Mouse (Mus musculus): ENCODE data around the gene Ppp1r3g.

Gene Ppp1r3g

GRCm38 (mm10) chr13:35995231-35995630 lies 36.6 kb downstream of the Ppp1r3g start:
- DNase-seq (ENCODE audit: low spot score), result no peak

DNA sequence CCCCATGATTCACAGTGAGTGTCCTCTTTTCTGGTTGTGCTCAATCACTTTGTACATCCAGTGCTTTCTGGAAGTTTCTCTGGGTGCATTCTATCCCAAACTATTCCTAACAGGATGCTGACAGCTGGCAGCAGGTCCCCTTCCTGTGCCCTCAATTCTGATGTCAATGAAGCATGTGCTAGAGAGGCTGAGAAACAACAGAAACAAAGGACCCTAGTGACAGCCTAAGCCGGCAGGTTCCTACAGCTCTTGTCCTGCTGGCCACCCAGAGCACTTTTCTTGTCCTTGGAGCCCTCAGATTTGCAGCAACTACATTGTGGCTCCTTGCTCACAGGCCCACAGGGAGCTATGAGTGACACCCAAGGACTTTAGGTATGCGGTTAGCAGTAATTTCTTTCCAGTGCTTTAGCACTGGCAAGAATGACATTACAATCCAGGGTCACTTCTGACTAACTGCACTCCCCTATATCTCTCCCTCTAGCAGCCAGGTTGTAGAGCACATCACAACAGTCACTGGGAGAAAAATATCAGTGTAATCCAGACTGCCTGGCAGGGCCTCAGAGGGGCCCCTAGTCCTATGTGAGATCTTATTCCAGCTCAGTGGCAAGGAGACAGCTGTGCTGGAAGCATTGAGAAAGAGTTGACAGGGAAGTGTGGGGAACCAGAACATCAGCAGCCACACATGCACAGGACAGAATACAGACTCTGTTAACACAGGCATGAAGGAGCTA lies 37.2 kb downstream of the Ppp1r3g start:
- no peak for DNase-seq (ENCODE audit: low spot score)

- no peak for DNase-seq (ENCODE audit: low spot score)
Observed at GRCm38 (mm10) chr13:35997606-35998005, 39.0 kb downstream of the Ppp1r3g start.

DNA sequence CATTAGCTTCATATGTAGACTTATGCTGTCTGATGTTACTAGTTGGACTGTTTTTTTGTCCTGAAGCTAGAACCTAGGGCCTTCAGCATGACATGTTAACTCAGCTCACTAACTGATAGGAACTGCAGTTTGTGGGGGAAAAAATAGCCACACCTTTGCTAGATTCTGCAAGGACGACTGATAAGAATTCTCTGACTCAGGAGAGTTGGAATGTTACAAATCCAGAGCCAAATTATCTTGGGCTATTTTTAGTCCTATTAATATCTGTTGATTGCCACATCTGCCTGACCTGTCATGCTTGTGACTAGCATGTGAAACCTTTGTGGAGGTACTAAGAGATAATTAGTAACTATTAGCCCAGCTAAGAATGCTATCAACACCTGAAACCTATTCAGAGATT lies 42.2 kb downstream of the Ppp1r3g start:
- no peak for DNase-seq (ENCODE audit: low spot score)

DNA sequence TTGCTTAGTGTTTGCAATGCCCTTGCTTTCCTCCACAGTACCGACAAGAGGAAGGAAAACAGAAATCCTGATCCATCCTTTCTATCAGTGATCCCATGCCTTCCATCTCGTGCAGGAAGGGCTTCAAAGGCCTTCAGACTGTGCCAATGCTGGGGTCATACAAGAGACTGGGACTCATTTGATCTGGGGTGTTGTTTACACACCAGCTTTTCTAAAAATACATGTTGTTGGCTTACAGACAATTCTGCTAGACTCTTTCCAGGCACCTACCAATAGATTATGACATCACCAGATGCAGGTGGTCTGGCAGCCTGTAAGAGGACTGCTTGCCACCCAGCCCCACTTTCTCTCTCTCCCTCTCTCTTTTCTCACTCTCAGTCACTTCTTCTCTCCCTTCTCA lies 51.3 kb downstream of the Ppp1r3g start:
- DNase-seq (ENCODE audit: low spot score), result no peak

DNA sequence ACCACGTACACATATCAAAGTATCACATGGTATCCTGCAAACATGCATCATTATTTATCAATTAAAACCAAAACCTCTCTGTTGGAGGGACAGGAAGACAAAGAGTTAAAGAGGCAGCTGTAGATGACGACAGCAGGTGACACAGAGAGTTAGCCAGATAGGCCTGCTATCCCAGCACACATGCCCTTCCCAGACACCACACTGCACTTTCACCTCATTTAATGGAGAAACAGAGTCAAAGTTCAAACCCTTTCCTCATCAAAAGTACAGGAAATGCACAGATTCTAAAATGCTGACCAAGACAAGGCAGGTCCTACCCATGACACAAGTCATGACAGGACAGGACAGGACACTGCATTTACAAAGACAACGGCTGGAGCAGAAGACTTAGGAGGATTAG lies 57.0 kb downstream of the Ppp1r3g start:
- DNase-seq (ENCODE audit: low spot score), result no peak

DNA sequence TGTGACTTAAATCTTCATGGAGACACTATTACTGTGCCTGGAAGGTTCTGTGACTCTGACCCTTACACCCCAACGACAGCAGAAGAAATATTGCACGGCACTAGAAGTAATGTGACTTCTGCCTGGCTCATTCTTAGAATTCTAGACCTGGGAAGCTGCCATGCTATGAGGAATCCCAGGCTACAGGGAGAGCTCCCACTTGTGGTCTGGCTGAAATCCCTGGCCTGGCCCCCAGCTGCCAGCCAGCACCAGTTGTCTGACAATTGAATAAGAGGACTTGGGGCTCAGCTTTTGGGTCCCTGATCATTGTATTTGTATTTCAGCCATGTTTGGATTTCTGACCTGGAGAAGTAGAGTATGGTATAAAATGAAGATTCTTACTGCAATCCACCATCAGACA lies 59.4 kb downstream of the Ppp1r3g start:
- no peak for DNase-seq (ENCODE audit: low spot score)

- peak; percentile 26 for DNase-seq (ENCODE audit: low spot score)
Observed at GRCm38 (mm10) chr13:36019309-36020274, 61.0 kb downstream of the Ppp1r3g start.

Measured in spleen, adult 12 weeks (tissue).